Mouse (Mus musculus): Measurements from ENCODE around the gene Olfr549.
A peak's percentile ranks its signal among the peaks of the same experiment; 100 is the strongest.

Gene Olfr549

GRCm38 (mm10) chr7:102549570-102549969, at the start of gene Olfr549:
TSS of gene Olfr549 (plus strand) at chr7:102549870.
- DNase-seq: no peak

- no peak for DNase-seq
Observed at GRCm38 (mm10) chr7:102501986-102502385, 47.7 kb upstream of the Olfr549 start.

DNA sequence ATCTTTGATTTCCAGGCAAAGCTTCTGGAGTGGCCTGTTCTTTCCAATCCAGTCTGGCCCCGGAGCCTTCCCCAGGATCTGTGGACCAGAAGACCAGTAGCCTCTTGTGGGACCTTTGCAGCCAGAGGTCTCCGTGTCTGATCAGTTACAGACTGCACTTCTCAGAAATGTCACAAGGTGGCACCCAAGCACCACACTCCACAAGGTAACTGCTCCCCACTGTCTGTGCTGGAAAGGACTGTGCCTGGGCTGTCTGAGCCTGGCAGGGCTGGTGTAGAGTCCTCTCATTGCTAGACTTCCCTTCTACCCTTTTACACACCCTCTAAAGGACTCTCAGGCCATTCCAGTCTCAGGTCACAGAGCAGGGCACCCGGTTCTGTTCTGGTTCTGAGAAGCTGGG, 42.8 kb upstream of the Olfr549 start:
- DNase-seq: peak; percentile 59

DNA sequence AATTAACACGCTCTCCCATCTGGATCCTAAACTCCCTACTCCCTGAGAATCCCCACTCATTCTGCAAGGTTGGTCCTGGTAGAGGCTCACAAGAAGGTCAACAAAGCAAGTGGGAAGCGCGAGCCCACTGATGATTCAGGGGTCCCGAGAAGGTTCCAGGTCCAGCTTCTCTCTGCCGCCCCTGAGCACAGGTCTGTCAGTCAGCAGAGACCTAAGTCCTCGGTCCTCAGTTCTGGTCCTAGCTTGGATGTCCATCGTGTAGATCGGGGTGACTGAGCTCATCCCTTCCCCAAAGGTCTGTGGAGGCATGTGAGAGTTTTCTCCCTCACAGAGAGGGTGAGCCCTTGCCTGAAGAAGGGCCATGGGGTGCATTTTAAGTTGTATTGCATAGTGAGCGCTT, 41.6 kb upstream of the Olfr549 start:
- no peak for DNase-seq

- no peak for DNase-seq
Observed at GRCm38 (mm10) chr7:102508666-102509065, 41.0 kb upstream of the Olfr549 start.

DNA sequence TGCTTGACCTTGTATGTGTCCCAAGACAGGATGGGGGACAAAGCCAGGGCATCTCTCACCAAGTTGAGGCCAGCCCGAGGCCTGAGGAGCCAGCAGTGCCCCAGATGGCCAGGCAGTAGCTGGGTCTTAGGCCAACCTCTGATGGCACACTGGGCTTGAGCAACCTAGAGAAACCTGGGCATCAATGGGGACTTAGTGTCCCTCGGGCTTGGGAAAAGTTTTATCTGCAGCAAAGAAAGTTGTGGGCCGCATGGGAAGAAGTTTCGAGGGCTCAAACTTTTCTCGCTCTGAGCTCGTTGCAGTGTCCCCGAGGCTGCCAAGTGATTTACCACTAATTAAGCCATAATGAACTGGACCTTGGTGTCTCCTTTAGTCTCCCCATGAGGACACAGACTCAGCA, 39.9 kb upstream of the Olfr549 start:
- DNase-seq: no peak

- DNase-seq: no peak
Observed at GRCm38 (mm10) chr7:102511927-102512326, 37.7 kb upstream of the Olfr549 start.

- peak; percentile 88 for DNase-seq
Observed at GRCm38 (mm10) chr7:102512814-102513435, 36.7 kb upstream of the Olfr549 start.

DNA sequence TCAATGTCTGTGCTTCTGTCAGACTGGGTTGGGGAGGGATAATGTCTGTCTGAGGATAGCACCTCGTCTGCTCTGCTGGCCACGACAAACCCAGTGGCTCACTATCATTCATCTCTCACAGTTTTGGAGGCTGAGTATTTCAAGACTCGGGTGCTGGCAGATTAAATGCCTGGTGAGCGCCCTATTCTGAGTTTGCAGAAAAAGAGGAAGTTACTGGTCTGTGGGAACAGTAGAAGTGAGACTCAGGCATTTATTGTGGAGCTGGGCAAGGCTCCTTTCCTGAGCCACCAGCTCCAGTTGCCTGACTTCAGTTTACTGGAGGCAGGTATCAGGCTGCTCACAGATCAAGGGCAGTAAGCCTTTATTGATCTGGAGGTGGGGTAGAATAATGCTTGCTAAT, 35.5 kb upstream of the Olfr549 start:
- DNase-seq: no peak

GRCm38 (mm10) chr7:102516261-102517050, 33.2 kb upstream of the Olfr549 start:
- DNase-seq: no peak

DNA sequence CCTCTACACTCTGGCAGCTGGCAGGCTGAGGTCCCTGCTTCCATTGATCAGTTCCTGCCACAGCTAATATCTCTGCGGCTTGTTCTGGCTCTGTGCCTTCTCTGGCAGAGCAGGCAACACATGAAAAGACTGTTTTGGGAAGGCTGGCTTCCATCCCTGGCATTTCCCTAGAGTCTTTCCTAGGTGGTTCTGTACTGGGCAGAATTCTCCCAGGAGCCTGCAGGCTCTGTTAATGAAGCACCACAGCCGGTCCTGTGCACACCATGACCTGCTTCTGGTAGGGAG, 32.7 kb upstream of the Olfr549 start:
- DNase-seq: no peak

DNA sequence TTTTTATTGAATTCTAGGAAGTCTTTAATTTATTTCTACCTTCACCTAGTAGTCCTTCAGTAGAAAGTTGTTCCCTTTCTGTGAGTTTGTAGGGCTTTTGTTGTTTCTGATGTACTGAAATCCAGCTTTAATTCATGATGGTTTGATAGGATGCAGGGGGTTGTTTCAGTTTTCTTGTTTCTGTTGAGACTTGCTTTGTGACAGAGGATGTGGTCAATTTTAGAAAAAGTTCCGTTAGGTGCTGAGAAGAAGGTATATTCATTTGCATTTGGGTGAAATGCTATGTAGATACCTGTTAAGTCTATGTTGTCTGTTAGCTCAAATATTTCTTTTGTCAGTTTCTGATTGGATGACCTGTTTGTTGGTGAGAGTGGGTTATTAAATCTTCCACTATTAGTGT, 20.6 kb upstream of the Olfr549 start:
- DNase-seq: no peak

- no peak for DNase-seq
Observed at GRCm38 (mm10) chr7:102534449-102534848, 15.2 kb upstream of the Olfr549 start, which contains the start of gene Olfr547. TSS of gene Olfr547 (plus strand) at chr7:102534749.

GRCm38 (mm10) chr7:102540596-102540995, 9.1 kb upstream of the Olfr549 start, which contains the start of gene Olfr548-ps1:
TSS of gene Olfr548-ps1 (plus strand) at chr7:102540896.
- DNase-seq: no peak

DNA sequence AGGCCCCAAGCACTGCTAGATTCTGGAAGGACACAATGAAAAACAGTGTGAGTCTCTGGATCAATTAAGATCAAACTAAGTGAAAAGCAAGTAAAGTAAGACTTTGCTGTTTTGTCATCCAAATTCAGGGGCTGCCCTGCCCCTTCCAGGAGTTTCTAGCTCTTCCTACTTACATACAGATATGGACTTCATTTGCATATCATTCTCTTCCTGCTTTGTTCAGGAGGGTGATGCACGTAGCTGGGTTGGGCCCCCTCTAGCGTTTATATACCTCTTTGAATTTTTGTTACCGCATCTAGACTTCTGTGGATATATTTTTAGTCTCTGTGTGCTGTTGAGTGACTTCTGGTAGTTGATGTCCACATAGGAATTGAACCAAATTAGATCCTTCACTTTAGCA, 8.4 kb upstream of the Olfr549 start:
- DNase-seq: no peak

- DNase-seq: no peak
Observed at GRCm38 (mm10) chr7:102553279-102553678, 3.6 kb downstream of the Olfr549 start.

DNA sequence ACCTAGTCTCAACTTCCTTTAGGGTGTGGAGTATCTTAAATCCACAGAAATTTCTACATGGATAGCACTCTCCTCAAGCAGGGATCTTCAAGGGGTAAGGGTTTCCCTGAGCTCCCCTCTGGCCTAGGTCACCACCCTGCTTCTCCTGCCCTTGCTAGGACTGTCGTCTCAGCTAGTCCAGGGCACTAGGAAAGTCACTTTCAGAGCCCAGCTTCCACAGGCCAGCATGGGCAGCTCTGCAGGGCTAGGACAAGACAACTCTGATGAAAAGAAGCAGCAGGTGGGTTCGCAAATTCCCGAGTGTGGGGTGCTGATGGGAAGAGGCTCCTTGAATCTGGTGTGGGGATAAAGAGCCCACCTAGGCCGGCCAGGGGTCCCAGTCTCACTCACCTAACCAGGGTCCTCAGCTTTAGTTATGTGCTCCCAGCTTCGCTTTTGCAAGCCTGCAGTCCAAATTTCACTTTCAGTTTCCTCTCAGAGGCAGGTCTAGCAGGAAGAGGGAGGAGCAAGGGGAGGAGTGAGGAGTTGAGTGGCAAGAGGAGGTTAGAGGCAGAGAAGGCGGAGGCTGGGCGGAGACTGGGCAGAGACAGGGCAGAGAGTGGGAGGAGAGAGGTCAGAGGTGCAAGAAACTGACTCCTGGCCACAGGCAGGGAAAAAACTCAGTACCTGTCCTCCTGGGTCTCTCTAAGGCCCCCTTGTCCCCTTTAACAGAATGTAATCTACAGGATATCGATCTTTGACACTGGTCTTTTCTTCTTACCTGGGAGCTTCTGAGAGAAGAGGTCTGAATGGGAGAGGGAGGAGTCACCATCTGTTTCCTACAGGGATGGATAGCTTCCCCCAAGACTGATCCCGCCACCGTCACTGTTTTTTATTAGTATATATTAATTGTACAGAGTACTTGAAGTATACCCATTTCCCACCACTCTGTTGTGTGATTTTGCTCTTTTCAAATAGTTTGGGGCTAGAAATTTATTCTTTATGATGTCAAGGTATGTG, 15.6 kb downstream of the Olfr549 start, which contains the start of gene Trim21:
TSS of gene Trim21 (minus strand) at position 488 of the 999 bp plus-strand sequence.
- DNase-seq: peak; percentile 36

- DNase-seq: no peak
Observed at GRCm38 (mm10) chr7:102566219-102566618, 16.5 kb downstream of the Olfr549 start.

GRCm38 (mm10) chr7:102571142-102571541, 21.5 kb downstream of the Olfr549 start, which contains the start of gene Olfr550:
TSS of gene Olfr550 (plus strand) at chr7:102571442.
- DNase-seq: no peak

GRCm38 (mm10) chr7:102573174-102573830, 23.6 kb downstream of the Olfr549 start:
- no peak for DNase-seq

- DNase-seq: no peak
Observed at GRCm38 (mm10) chr7:102575998-102576397, 26.3 kb downstream of the Olfr549 start.

- DNase-seq: no peak
Observed at GRCm38 (mm10) chr7:102591786-102592185, 42.1 kb downstream of the Olfr549 start, which contains the start of gene Olfr551. TSS of gene Olfr551 (minus strand) at chr7:102591886.
